Mouse (Mus musculus) retina, postnatal 1 day (tissue): ENCODE data around the gene Rnf213.
A peak's percentile ranks its signal among the peaks of the same experiment; 100 is the strongest.

Experiments used
- DNase-seq: peaks from one replicate; pipeline ENCODE4 v3.0.0-alpha.2; 2012

The Rnf213 gene

GRCm38 (mm10) chr11:119516677-119517361 lies 123.9 kb downstream of the Rnf213 start:
- DNase-seq, result peak; percentile 74

- DNase-seq, result no peak
These were observed 126.5 kb downstream of the Rnf213 start for GRCm38 (mm10) chr11:119519387-119519786.

- DNase-seq, result no peak
These were observed 127.3 kb downstream of the Rnf213 start for GRCm38 (mm10) chr11:119520005-119520712.

- no peak for DNase-seq
These were observed 127.8 kb downstream of the Rnf213 start for GRCm38 (mm10) chr11:119520713-119521063.

GRCm38 (mm10) chr11:119521920-119522710 lies 129.2 kb downstream of the Rnf213 start:
- DNase-seq, result no peak

DNA sequence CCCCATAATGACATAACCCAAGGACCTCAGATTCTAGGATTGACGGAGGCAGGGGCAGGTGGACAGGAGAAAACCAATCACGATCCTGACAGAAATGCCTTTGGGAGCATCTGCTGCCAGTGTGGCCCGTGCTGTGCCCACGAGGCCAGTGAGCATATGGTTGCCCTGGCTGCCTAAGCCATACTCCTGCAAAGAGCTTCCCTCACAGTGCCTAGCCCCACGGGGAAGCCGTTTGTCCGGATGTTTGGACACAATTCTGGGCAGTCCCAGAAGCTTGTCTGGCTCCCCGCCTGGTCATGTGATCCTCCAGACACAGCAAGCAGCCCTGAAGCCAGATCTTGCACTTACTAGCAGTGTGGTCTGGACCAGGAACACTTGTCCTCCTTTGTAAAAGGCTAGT lies 129.9 kb downstream of the Rnf213 start:
- DNase-seq, result no peak

- DNase-seq, result no peak
These were observed 130.5 kb downstream of the Rnf213 start for GRCm38 (mm10) chr11:119523392-119523791.

GRCm38 (mm10) chr11:119524545-119524949 lies 131.6 kb downstream of the Rnf213 start:
- DNase-seq, result peak; percentile 94

DNA sequence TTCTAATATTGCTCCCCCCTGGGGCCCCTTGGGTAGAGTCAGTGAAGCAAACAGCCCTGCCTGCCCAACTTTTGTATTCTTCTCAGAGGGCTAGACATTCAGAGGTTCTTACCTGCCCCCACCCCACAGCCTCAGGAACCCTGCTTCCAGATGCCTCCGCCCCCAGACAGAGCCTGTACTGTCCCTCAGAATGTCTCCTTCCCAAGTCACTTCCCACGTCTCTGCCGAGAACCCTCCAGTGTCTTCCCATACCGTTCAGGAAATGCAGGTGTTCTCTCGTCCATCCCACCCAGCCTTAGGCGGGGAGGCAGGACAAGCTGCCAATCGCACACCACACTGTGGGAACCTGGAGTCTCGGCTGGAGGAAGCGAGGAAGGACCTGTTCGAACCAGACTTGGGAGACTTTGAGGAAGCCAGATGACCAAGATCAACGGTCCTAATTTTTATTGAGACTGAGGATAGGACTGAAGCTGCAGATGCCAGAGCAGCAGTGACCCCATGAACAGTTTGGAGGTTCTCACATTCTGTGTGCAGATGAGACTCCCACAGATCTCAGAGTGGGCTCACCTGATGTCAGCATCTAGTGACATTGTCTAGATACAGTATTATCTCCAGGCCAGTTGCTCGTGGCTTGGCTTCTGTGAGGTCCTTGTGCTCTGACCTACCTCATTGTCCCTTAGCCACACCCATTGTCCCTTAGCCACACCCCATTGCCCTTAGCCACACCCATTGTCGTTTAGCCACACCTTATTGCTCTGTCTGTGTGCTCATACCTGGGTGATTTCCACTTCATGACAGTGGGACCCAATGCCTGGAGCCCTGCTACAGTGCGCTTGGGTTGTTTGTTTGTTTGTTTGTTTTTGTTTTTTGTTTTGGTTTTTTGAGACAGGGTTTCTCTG lies 133.4 kb downstream of the Rnf213 start:
- no peak for DNase-seq

GRCm38 (mm10) chr11:119528930-119529329 lies 136.0 kb downstream of the Rnf213 start:
- DNase-seq, result no peak

DNA sequence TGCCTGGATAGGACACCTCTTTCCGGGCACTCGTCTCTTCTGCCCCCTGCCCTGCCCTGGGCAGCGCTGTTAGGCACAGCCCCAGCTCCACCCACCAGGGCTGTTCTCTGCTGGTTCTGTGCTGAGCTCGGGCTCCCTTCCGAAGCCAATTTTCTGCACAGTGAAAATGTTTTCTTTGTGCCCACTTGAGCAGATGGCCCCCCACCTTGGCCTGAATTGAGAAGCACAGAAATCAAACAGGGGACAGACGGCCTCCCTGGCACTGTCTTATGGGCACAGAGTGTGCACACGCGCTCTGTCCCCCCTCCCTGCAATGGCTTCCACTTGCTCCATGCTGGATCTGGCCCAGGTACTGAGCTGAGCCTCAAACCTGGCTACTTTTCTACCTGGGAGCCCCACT lies 139.6 kb downstream of the Rnf213 start:
- no peak for DNase-seq

- no peak for DNase-seq
These were observed 140.8 kb downstream of the Rnf213 start for GRCm38 (mm10) chr11:119533745-119534144.
